Mouse (Mus musculus) CD4-positive naive resting alpha-beta T cell, adult 57 days (primary cell): ENCODE results near the gene Rps6ka3. TPM values are rescaled to one million over a fixed set of nuclear protein-coding genes. Genes with fewer than 3 reads are reported as not detected.

Experiments used
- total RNA-seq: library from RNA; stranded (reverse); gene quantifications from one replicate; pipeline ENCODE4 v1.2.4, GENCODE M21; 2023

Gene Rps6ka3
- 106 TPM for total RNA-seq

DNA sequence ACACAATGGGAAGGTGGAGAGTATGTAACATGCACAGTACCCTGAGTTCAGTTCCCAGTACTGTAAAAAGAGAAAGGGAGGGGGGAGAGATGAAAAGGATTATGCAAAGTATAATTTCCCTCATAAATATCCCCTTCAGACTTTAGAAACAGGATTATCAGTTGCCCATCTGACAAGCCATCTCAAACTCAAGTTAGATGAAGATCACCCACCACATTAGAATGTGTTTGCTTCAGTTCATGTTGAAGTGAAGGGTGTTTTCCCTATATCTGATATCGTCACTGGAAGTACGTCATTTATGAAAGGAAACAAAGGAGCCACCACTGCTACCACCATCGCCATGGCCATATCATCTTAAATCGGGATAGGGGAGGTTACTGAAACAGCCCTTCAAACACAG lies at the start of gene Rps6ka3:
Gene Rps6ka3, plus strand, starts transcription at position 301 of the 400 bp plus-strand sequence.

DNA sequence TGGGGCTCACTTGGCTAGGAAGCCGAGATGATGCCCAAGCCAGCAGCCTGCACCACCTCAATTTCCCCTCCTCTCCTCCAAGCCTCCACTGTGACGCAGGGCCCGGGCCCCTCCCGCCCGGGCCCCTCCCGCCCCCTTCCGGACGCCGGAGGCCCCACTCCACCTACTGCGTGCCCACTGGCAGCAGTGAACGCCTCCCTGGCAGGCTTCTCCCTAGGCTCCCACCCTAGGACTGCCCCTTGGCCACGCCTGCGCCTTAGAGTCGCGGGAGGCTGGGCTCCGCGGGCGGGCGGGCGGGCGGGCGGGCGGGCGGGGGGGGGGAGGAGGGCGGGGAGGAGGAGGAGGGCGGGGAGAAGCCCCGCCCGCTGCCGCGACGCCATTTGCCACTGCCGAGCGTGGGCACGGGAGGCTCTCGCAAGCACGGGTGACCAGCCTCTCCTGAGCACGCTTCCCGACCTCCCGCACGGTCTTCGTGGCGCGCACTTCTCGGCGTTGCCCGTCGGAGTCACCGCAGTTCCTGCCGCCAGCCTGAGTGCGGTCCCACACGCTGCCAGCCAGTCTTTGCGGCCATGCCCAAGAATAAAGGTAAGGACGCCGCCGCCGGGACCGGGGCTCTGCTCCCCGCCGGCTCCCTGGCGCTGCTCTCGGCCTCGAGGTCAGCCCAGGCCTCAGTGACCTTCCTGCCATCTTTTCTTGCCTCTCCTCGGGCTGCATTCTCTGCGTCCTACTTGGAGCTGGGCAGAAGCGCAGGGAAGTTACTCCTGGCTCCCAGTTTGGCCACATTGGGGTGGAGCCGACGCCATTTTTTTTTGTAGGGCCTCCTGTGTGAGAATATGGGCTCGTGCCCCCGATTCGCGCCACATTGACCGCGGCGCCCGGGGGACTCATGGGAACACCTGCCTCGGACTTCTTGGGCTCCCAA lies 162.0 kb downstream of the Rps6ka3 start, which contains the start of gene Eif1ax:
Gene Eif1ax, plus strand, starts transcription at position 348 of the 922 bp plus-strand sequence.

DNA sequence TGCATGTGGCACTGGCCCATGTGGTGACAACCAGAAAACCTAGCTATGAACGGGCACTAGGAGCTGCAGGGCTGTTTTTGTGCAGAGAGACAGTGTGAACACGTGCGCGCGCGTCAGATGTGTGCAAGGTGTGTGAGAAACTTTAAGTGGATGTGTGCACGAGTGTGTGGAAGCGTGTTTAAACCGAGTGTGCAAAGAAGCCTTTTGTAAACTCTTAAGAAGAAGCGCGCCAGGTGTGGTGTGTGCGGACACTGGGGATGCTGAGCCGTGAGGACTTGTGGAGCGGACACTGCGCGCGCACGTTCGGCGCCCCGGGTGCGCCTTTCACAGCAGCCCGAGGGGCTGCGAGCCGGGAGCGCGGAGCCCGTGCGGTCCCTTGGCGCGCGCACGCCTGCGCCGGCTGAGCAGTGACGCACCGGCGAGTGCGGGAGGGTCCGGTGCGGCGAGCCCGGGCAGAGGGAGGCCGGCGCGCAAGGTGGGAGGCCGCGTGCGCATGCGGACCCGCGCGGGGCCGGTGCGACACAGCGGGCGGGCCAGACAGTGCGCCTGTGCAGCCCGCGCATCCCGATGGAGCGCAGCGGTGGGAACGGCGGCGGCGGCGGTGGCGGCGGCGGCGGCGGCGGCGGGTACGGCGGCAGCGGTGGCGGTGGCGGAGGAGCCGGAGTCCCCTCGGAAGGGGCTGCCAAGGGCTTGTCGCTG lies 204.2 kb downstream of the Rps6ka3 start, which contains the start of gene Map7d2:
Gene Map7d2, plus strand, starts transcription at position 443 of the 699 bp plus-strand sequence.

Other genes starting within 250 kb of the Rps6ka3 start
- gene Eif1ax, start 161.9 kb downstream of the Rps6ka3 start, total RNA-seq = 48.2 TPM
- gene Map7d2, start 204.3 kb downstream of the Rps6ka3 start, total RNA-seq = not detected